Mouse (Mus musculus): ENCODE results near the gene Ndufb2. TPM values are rescaled to one million over a fixed set of nuclear protein-coding genes. Genes with fewer than 3 reads are reported as not detected.
A peak's percentile ranks its signal among the peaks of the same experiment; 100 is the strongest.

Gene Ndufb2
- polyA plus RNA-seq, 1 experiment from 2014 or later: 253 TPM

DNA sequence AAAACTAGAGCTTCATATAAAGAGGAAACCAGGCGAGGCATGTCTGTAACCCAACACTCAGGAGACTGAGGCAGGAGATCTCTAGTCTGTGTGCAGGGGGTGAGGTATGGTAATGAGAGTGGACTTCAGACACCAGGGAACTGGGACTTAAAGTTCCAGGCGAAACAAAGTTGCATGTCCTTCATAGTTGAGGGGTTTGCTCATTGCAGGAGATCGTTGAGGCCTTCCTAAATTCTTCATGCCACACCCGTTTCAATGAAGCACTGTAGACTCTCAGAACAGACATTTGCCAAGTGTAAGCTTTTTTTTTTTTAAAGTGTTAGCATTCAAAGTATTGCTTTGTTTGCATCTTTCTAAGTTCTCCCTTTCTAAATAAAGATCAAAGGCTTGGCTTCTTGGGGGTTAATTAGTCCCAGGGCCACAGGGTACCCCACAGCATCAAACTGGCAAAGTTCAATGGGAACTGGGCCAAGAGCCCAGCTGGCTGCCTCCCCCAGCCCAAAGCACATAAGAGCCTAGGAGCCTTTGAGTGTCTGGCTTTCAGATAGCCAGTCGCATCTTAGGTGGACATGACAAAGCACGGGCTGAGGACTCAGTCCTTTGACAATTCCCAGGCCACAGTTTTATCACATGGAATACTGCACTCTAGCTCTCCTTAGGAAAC, 33.0 kb upstream of the Ndufb2 start:
- DNase-seq (ENCODE audit: extremely low spot score, low spot score): no peak
- Histone ChIP-seq H3K4me3 (no peak overlapping the region), H3K9me3 (no peaks in the 10 kb centered on the region), H3K4me1 (peaks cover 50% of the 10 kb centered on the region), H3K36me3 (replicated peaks) (peaks cover 9% of the 10 kb centered on the region), H3K27me3 (ENCODE audit: poor library complexity, severe bottlenecking) (peaks cover 5% of the 10 kb centered on the region), H3K27ac (peak overlapping the region; percentile 56)
- WGBS: 62% methylated on average over 6 of the region's 6 CpGs

DNA sequence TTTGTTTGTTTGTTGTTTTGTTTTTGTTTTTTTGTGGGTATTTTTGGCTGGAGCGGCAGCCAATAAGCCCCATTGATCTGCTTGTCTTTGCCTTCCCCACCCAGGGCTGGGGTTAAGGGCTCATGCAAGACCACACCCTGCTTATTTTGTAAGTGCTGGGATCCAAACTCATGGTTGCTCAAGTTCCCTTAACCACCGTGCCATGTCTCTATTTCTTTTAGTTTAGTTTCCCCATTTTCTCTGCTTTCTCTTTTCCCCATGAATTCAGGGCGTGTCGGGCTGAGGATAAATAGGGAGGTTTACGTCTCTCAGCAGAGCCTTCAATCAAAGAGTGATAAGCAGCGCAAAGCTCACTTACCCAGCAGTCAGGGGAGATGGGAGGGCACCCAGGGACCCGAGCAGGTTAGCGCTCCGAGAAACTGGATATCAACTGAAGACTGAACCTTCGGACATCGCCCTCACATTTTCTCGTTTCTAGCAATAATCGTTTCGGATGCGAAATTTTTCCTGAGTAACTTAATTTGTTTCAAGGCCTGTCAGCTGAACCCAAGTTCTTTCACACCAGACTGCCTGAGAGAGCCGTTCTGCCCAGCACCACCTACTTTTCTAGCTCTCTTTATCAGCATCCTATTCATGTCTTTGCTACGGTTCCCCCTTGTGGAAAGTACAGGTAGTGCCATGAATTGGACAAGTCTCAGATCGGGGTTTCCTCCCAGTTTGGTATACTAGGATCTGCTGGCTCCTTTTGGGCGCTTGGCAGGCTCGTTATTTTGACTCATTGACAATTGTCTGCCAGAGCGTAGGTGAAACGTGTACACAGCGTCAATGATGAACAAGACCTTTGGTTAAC, 30.0 kb upstream of the Ndufb2 start:
- Histone ChIP-seq H3K36me3 (replicated peaks) (no peaks in the 10 kb centered on the region), H3K27me3 (ENCODE audit: poor library complexity, severe bottlenecking) (peaks cover 5% of the 10 kb centered on the region), H3K4me3 (peak overlapping the region; percentile 27), H3K27ac (no peak overlapping the region; the same call in 1 of the 2 replicates), H3K9me3 (no peaks in the 10 kb centered on the region), H3K4me1 (peaks cover 24% of the 10 kb centered on the region)
- DNase-seq (ENCODE audit: extremely low spot score, low spot score): peak; percentile 79
- 21% methylated on average over 23 of the region's 23 CpGs for WGBS

DNA sequence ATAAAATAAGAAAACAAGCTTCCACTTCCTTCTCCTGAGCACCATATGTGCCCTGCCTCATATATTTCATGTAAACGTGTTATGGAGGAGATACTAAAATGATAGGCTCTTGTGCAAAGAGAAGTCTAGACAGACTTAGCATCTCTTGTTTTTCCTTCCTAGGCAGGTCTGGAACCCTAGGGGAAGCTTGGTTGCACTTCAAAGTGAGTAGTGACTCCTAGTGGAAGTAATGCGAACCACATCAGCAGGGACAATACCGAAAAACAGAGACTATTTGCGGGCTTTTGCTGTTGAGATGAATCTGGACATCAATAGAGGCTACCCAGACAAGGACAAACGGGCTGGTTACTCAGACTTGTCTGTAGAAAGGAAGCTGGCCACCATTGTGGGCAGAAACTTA, 24.8 kb upstream of the Ndufb2 start:
- H3K4me3 ChIP-seq: no peak overlapping the region
- peaks cover 9% of the 10 kb centered on the region for H3K27me3 ChIP-seq (ENCODE audit: poor library complexity, severe bottlenecking)
- H3K27ac ChIP-seq: no peak overlapping the region
- no peaks in the 10 kb centered on the region for H3K9me3 ChIP-seq
- H3K36me3 ChIP-seq (replicated peaks): no peaks in the 10 kb centered on the region
- H3K4me1 ChIP-seq: no peaks in the 10 kb centered on the region
- no peak for DNase-seq (ENCODE audit: extremely low spot score, low spot score)
- WGBS: 15% methylated on average over 5 of the region's 5 CpGs

DNA sequence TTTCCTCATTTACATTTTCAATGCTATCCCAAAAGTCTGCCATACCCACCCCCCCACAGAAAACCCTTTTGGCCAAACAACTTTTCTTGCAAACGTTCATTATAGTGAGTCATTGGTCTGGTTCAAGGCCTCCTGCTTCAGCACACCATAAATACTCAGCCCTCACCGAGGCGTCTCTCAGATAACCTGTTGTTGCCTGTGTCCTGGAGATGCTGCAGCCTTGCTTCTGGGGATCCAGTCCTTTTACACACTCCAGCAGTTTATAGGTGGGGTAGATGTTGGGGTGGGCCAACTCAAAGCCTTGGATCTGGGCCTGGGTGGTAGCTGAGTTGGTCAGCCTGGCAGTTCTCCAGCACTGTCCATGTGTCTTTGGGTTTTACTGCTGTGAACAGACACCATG, 21.9 kb upstream of the Ndufb2 start:
- H3K27me3 ChIP-seq (ENCODE audit: poor library complexity, severe bottlenecking): peaks cover 7% of the 10 kb centered on the region; the same call in 1 of the 2 replicates
- no peak overlapping the region for H3K27ac ChIP-seq
- DNase-seq (ENCODE audit: extremely low spot score, low spot score): no peak
- 83% methylated on average over 3 of the region's 3 CpGs for WGBS
- H3K9me3 ChIP-seq: no peaks in the 10 kb centered on the region
- H3K36me3 ChIP-seq (replicated peaks): no peaks in the 10 kb centered on the region
- peaks cover 24% of the 10 kb centered on the region for H3K4me1 ChIP-seq
- no peak overlapping the region for H3K4me3 ChIP-seq

DNA sequence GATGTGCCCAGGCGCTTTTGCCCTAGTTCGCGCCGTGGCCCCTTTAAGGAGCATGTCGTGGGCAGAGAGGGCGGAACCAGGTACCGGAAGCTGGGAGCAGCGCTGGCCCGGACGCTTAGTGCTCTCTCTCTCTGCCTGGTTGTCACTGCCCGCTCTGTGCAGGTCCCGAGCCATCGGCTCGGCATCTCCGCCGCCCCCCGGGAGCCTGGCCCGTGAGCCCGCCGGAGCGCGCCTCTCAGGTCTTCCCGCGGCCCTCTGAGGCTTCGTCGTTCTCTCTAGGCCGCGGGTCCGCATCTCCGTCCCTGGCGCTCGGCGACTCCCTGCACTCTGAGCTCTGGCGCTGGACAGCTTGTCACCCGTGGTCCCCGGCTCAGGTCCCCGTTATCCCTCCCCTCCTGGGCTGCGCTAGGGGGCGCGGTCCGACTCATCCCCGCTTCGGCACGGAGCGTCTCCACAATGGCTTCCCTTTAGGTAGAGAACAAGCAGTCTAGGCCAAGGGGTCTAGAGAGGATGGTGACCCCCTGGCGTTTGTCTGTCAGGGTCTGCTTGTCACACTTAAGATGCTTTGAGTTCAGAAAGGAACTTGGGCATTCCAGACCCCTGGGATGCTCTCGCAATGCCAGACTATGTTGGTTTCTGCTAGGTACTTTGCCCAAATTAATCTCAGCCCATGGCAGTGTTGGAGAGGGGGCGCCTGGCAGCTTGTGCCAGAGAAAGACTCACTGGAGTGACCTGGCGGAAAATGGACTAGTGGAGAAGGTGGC, 18.4 kb upstream of the Ndufb2 start, which contains the start of gene Adck2:
Gene Adck2, plus strand, starts transcription at position 83 of the 764 bp plus-strand sequence.
- peak within 1 kb of the TSS; percentile 85 for H3K4me3 ChIP-seq
- WGBS: under 1% methylated on average over 49 of the region's 49 CpGs

DNA sequence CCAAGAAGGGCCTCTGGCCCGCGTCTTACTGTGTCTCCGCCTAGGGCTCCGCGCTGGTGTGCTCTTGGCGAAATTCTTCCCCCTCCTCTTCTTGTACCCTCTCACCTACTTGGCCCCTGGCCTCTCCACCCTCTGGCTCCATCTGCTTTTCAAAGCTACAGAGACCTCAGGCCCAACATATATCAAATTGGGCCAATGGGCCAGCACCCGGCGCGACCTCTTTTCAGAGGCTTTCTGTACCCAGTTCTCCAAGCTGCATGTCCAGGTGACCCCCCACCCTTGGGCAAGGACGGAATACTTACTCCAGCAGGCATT, 17.9 kb upstream of the Ndufb2 start:
- DNase-seq (ENCODE audit: extremely low spot score, low spot score): no peak
- Histone ChIP-seq H3K4me1 (peaks cover 24% of the 10 kb centered on the region), H3K27ac (peak overlapping the region; percentile 92), H3K9me3 (no peaks in the 10 kb centered on the region), H3K27me3 (ENCODE audit: poor library complexity, severe bottlenecking) (peaks cover 7% of the 10 kb centered on the region; the same call in 1 of the 2 replicates), H3K36me3 (replicated peaks) (peaks cover 5% of the 10 kb centered on the region), H3K4me3 (peak overlapping the region; percentile 85)
- 28% methylated on average over 10 of the region's 10 CpGs for WGBS

More for the DNA sequence above, 18.4 kb upstream of the Ndufb2 start, which contains the start of gene Adck2:
- H3K9me3 ChIP-seq: no peaks in the 10 kb centered on the region
- peaks cover 7% of the 10 kb centered on the region; the same call in 1 of the 2 replicates for H3K27me3 ChIP-seq (ENCODE audit: poor library complexity, severe bottlenecking)
- peak within 1 kb of the TSS; percentile 92 for H3K27ac ChIP-seq
- no peaks in the 10 kb centered on the region; the same call in 1 of the 2 replicates for H3K36me3 ChIP-seq (replicated peaks)
- peaks cover 24% of the 10 kb centered on the region for H3K4me1 ChIP-seq
- DNase-seq (ENCODE audit: extremely low spot score, low spot score): peak; percentile 86

DNA sequence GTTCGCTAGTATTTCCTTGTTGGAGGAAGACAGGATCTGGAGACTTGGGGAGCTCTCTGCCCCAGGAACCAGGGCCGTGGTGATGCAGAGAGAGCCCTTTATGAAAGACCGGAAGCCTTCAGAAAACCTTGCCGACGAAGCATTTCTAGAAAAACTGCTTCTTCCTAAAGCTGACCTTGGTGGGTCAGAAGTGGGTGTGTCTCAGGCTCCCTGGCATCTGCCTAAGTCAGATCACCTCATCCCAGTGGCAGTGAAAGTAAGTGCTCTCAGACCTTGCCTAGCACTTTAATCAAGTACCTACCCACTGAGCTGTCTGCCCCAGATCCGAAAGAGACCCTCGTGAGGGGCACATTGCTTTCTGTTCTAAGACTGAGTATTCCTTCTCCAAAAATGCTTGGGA, 17.4 kb upstream of the Ndufb2 start:
- peak overlapping the region; percentile 85 for H3K4me3 ChIP-seq
- H3K9me3 ChIP-seq: no peaks in the 10 kb centered on the region
- H3K27ac ChIP-seq: no peak overlapping the region
- no peak for DNase-seq (ENCODE audit: extremely low spot score, low spot score)
- WGBS: 76% methylated on average over 7 of the region's 7 CpGs
- peaks cover 7% of the 10 kb centered on the region; the same call in 1 of the 2 replicates for H3K27me3 ChIP-seq (ENCODE audit: poor library complexity, severe bottlenecking)
- H3K36me3 ChIP-seq (replicated peaks): peaks cover 9% of the 10 kb centered on the region
- peaks cover 24% of the 10 kb centered on the region for H3K4me1 ChIP-seq

DNA sequence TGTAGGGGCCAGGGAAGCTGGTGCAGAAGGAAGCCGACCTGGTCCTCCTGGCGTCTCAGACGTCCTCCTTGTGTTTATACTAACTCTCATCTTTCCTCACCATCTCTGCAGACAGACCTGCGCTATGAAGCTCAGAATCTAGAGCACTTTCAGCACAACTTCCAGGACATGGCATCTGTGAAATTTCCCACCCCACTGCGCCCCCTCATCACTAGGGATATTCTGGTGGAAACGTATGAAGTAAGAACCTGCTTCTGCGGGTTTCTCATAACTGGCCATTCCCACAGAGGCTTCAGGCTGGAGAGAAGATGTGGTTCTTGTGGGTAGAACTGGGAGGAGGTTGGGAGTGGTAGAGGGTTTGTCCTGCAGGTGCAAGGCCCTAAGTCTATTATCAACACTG, 12.8 kb upstream of the Ndufb2 start:
- Histone ChIP-seq H3K4me1 (peaks cover 6% of the 10 kb centered on the region), H3K9me3 (no peaks in the 10 kb centered on the region), H3K27ac (no peak overlapping the region), H3K27me3 (ENCODE audit: poor library complexity, severe bottlenecking) (no peaks in the 10 kb centered on the region), H3K4me3 (no peak overlapping the region), H3K36me3 (replicated peaks) (peaks cover 42% of the 10 kb centered on the region)
- DNase-seq (ENCODE audit: extremely low spot score, low spot score): no peak
- 93% methylated on average over 7 of the region's 7 CpGs for WGBS

DNA sequence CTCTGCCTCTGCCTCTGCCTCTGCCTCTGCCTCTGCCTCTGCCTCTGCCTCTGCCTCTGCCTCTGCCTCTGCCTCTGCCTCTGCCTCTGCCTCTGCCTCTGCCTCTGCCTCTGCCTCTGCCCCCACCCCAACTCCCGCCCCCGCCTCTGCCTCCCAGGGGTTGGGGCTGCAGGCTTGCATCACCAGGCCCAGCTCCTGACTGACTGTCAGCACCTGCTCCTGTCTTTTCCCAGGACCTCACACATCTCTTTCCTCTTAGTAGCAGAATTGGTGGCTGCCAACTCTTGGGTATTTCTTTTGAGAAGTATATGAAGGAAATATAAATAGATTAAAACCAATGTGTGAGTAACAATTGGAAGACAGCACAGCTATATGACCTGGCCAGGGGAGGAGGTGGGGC, 11.8 kb upstream of the Ndufb2 start:
- DNase-seq (ENCODE audit: extremely low spot score, low spot score): no peak
- Histone ChIP-seq H3K27ac (no peak overlapping the region), H3K4me3 (no peak overlapping the region), H3K27me3 (ENCODE audit: poor library complexity, severe bottlenecking) (no peaks in the 10 kb centered on the region), H3K4me1 (no peaks in the 10 kb centered on the region), H3K9me3 (no peaks in the 10 kb centered on the region), H3K36me3 (replicated peaks) (peaks cover 48% of the 10 kb centered on the region)
- 63% methylated on average over 2 of the region's 2 CpGs for WGBS

DNA sequence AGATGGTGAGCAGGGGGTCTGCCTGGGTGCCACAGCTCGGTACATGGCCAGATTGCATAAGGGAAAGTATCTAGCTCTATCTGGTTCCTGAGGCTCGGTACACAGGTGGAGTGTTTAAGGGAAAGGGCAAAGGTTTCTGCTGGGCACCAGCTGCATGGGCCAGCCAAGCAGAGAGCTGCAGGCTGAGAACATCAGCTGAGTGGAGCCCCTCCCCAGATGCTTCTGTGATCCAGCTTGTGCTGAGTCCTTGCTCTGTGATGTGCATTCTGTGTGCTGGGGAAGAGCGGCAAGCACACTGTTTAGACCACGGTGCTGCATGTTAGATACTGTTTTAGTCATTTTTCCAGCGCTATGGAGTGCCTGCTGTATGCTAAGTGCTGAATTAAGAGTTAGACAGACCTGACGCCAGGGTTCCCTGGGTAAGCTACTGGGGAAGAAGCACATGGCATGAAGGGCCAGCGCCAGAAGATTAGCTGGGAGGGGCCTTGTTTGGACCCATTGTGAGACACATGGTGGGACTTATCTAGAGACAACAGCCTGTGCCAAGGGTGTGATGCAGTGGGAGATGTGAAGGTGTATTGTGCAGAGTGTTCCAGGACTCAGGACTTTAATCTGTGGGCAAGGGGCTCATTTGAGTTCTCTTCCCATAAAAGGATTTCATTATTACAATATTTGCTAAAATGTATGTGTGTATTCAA, 11.1 kb upstream of the Ndufb2 start:
- Histone ChIP-seq H3K4me1 (no peaks in the 10 kb centered on the region), H3K9me3 (no peaks in the 10 kb centered on the region), H3K36me3 (replicated peaks) (peaks cover 54% of the 10 kb centered on the region), H3K4me3 (no peak overlapping the region), H3K27ac (peak overlapping the region; percentile 20; the same call in 1 of the 2 replicates), H3K27me3 (ENCODE audit: poor library complexity, severe bottlenecking) (no peaks in the 10 kb centered on the region)
- DNase-seq (ENCODE audit: extremely low spot score, low spot score): no peak
- 83% methylated on average over 7 of the region's 7 CpGs for WGBS

DNA sequence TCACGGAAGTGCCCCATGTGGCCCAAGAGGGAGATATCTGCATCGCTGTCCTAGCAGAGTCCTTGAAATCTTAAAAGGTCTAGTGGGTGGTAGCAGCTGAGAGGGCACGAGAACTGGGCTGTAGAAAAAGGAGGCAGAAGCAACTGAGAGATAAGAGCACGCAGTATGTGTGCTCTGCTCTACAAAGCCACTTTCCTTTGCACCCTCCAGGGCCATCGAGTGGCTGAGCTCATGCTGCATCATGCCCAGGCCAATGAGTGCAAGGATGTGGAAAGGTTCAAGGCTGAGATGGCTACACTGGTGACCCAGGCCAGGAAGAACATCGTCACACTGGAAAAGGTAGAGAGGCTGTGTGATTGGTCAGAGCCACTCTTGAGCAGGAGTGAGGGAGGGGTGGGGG, 6.9 kb upstream of the Ndufb2 start, which contains the start of gene Gm42420:
Gene Gm42420, plus strand, starts transcription at position 237 of the 400 bp plus-strand sequence.
- Histone ChIP-seq H3K27ac (no peak within 1 kb of the TSS), H3K36me3 (replicated peaks) (peaks cover 72% of the 10 kb centered on the region), H3K27me3 (ENCODE audit: poor library complexity, severe bottlenecking) (no peaks in the 10 kb centered on the region), H3K4me3 (no peak within 1 kb of the TSS), H3K4me1 (no peaks in the 10 kb centered on the region), H3K9me3 (no peaks in the 10 kb centered on the region)
- 89% methylated on average over 6 of the region's 6 CpGs for WGBS
- DNase-seq (ENCODE audit: extremely low spot score, low spot score): no peak

DNA sequence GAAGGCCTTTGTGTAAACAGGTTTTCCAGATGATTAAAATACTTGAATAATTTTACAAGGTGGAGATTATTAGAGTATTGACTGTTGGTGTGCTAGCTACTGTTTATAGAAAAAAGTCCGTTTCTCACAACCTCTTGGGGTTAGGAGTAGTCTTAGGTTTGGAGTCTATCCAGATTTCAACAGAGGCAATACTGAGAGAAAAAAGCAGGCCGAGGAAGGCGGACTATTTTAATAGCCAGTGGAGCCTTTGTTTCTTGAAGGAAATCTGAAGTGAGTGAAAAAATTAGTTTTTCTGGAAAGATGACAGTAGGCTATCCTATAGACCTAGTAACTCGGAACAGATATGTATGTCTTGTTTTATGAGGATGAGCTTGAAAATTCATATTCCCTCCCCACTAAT, 893 bp upstream of the Ndufb2 start:
- DNase-seq (ENCODE audit: extremely low spot score, low spot score): no peak
- no peaks in the 10 kb centered on the region for H3K27me3 ChIP-seq (ENCODE audit: poor library complexity, severe bottlenecking)

More for the DNA sequence above, 893 bp upstream of the Ndufb2 start:
- peaks cover 34% of the 10 kb centered on the region for H3K36me3 ChIP-seq (replicated peaks)
- peaks cover 13% of the 10 kb centered on the region for H3K4me1 ChIP-seq
- no peak overlapping the region for H3K4me3 ChIP-seq
- no peak overlapping the region for H3K27ac ChIP-seq
- H3K9me3 ChIP-seq: no peaks in the 10 kb centered on the region
- WGBS: 94% methylated on average over 4 of the region's 4 CpGs
